Mouse (Mus musculus) limb, embryonic 10.5 days (tissue): ENCODE results near the gene Hmgb2. TPM values are rescaled to one million over a fixed set of nuclear protein-coding genes. Genes with fewer than 3 reads are reported as not detected.

Experiments
- DNase-seq: peaks from one replicate; pipeline ENCODE4 v3.0.0-alpha.2; 2017; ENCODE audit warnings: low spot score
- H3K27ac ChIP-seq: fragments of 300-500 bp; sonication (generic); 2 replicates; pipeline ENCODE4 v1.5.1; 2016; ENCODE audit warnings: mild to moderate bottlenecking
- H3K27me3 ChIP-seq: fragments of 300-500 bp; sonication (generic); 2 replicates; pipeline ENCODE4 v1.6.1; 2016; ENCODE audit warnings: low read depth, mild to moderate bottlenecking; ENCODE audit not compliant: poor library complexity, severe bottlenecking
- H3K36me3 ChIP-seq: fragments of 300-500 bp; sonication (generic); 2 replicates; pipeline ENCODE4 v1.6.1; 2016; ENCODE audit warnings: mild to moderate bottlenecking, moderate library complexity
- H3K4me1 ChIP-seq: fragments of 300-500 bp; sonication (generic); 2 replicates; pipeline ENCODE4 v1.6.1; 2016
- H3K4me3 ChIP-seq: fragments of 300-500 bp; sonication (generic); 2 replicates; pipeline ENCODE4 v1.5.1; 2016; ENCODE audit warnings: mild to moderate bottlenecking, moderate library complexity
- H3K9me3 ChIP-seq: fragments of 300-500 bp; sonication (generic); replicated peaks from 2 replicates; pipeline ENCODE4 v1.6.1; 2016; ENCODE audit warnings: mild to moderate bottlenecking
- WGBS: fragments of 180-500 bp; shearing (Covaris S2); methylation state at CpG from one replicate; pipeline ENCODE4 v1.1.7; 2016; 5-methylcytosine and 5-hydroxymethylcytosine counted together
- polyA plus RNA-seq: library from polyadenylated mRNA; unstranded; fragments of >200 nt; fragmentation: Nextera tagmentation; extraction: Ambion mirVana; gene quantifications from 2 replicates; pipeline ENCODE4 v1.2.1, GENCODE M21; 2016

Gene Hmgb2
- polyA plus RNA-seq, 1 experiment from 2014 or later, result 548 TPM

GRCm38 (mm10) chr8:57517723-57518122 is 6.0 kb downstream of the Hmgb2 start:
- no peak overlapping the region for H3K27ac ChIP-seq
- no peaks in the 10 kb centered on the region for H3K27me3 ChIP-seq
- no peak for DNase-seq
- H3K9me3 ChIP-seq, result no peaks in the 10 kb centered on the region
- WGBS, result 93% methylated on average over 3 of the region's 3 CpGs
- H3K4me3 ChIP-seq, result no peak overlapping the region
- peaks cover 73% of the 10 kb centered on the region for H3K36me3 ChIP-seq
- H3K4me1 ChIP-seq, result peaks cover 5% of the 10 kb centered on the region; the same call in 1 of the 2 replicates

DNA sequence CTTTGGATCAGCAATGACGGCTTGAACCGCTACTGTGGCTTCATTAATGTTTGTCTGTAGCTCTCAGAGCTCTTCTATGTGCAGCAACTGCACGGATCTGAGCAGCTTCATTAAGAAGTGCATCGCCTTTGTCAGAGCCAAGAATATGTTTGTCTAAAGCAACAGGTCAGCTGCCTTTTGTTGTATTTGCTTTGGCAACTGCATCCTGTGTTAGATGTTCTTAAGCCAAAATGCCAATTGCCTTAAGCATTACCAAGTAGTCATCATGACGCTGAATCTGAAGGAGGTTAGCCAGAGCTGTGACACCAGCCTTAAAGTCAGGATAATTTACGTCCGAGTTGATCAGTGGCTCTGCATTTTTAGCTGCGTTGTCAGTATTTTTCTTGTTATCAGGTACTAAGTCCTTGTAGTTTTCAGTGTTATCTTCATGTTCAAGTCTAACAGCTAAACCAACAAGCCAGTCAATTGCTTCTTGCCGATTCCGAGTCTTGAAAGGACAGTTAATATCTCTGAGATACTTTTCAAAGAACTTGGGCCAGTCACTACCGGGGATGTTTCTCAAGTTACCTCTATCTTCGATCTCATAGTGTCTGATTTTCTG is 8.6 kb downstream of the Hmgb2 start:
- Histone ChIP-seq H3K27me3 (no peaks in the 10 kb centered on the region), H3K9me3 (no peaks in the 10 kb centered on the region), H3K36me3 (peaks cover 58% of the 10 kb centered on the region), H3K4me3 (no peak overlapping the region), H3K27ac (no peak overlapping the region), H3K4me1 (no peaks in the 10 kb centered on the region)
- no peak for DNase-seq
- WGBS, result 90% methylated on average over 12 of the region's 12 CpGs

- Histone ChIP-seq H3K4me3 (no peak overlapping the region), H3K4me1 (peaks cover 6% of the 10 kb centered on the region), H3K27ac (no peak overlapping the region), H3K9me3 (no peaks in the 10 kb centered on the region), H3K27me3 (no peaks in the 10 kb centered on the region), H3K36me3 (peaks cover 49% of the 10 kb centered on the region)
- no peak for DNase-seq
- 96% methylated on average over 1 of the region's 1 CpGs for WGBS
These were observed 16.3 kb downstream of the Hmgb2 start for GRCm38 (mm10) chr8:57528036-57528435.

DNA sequence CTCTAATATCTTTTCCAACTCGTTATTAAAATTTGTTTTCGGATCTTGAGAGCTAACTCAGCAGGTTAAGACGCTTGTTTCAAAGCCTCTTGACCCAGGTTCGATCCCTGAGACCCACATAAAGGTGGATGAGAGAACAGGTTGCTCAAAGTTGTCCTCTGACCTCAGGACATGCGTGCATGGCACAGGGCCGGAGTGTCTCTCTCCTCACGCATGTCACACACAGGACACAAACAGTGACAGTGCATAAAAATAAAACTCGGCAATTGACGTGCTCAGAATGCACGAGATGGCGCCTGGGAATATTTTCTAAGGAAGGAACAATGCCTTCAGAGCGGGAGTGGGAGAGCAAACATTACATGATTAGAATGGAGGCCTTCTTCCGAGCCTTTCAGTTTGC is 18.5 kb downstream of the Hmgb2 start:
- Histone ChIP-seq H3K4me3 (no peak overlapping the region), H3K36me3 (peaks cover 65% of the 10 kb centered on the region), H3K27me3 (no peaks in the 10 kb centered on the region), H3K9me3 (no peaks in the 10 kb centered on the region), H3K4me1 (peaks cover 12% of the 10 kb centered on the region), H3K27ac (no peak overlapping the region)
- DNase-seq, result no peak
- WGBS, result 95% methylated on average over 13 of the region's 13 CpGs

GRCm38 (mm10) chr8:57530666-57531349 is 19.1 kb downstream of the Hmgb2 start:
- Histone ChIP-seq H3K4me3 (no peak overlapping the region), H3K4me1 (peaks cover 12% of the 10 kb centered on the region), H3K36me3 (peaks cover 66% of the 10 kb centered on the region), H3K27me3 (no peaks in the 10 kb centered on the region), H3K9me3 (no peaks in the 10 kb centered on the region), H3K27ac (no peak overlapping the region; the same call in 1 of the 2 replicates)
- 38% methylated on average over 15 of the region's 15 CpGs for WGBS
- peak; percentile 85 for DNase-seq

DNA sequence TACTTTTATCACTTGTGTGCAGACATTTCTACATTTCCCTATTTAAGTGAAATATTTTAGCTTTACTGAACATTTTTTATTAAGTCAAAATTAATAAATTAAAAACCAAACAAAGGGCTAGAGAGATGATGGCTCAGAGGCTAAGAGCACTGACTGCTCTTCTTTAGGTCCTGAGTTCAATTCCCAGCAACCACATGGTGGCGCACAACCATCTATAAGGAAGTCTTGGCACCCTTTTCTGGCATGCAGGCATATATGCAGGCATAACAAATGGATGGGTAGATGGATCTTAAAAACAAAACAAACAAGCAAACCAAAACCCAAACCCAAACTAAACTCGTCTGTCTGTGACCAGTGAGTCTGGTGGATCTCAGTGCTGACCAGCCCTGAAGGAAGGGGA is 20.5 kb downstream of the Hmgb2 start:
- H3K4me3 ChIP-seq, result no peak overlapping the region

DNA sequence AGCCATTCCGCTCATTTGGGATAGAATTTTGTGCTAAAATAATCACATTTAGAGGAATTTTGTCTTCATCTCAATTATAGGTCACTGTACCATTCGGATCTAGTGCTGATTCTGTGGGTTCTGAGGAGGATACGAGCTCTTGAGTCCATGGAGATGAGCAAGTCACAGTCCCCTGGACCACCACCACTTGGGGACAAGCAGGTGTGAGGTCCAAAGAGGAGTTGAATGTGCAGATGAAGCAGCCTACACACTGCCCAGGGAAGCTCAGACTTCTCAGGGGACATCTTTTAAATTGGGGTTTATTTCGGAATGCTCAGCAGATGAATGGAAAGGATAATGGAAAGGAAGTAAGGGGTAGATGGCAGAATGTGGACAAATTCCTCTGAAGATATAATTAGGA is 21.4 kb downstream of the Hmgb2 start:
- H3K9me3 ChIP-seq, result no peaks in the 10 kb centered on the region
- no peak for DNase-seq
- peaks cover 52% of the 10 kb centered on the region for H3K36me3 ChIP-seq
- no peak overlapping the region for H3K4me3 ChIP-seq
- H3K4me1 ChIP-seq, result peaks cover 12% of the 10 kb centered on the region
- H3K27ac ChIP-seq, result no peak overlapping the region
- WGBS, result 93% methylated on average over 4 of the region's 4 CpGs
- no peaks in the 10 kb centered on the region for H3K27me3 ChIP-seq

More for the DNA sequence above, 20.5 kb downstream of the Hmgb2 start:
- WGBS, result 54% methylated on average over 2 of the region's 2 CpGs
- H3K36me3 ChIP-seq, result peaks cover 61% of the 10 kb centered on the region
- no peaks in the 10 kb centered on the region for H3K27me3 ChIP-seq
- H3K9me3 ChIP-seq, result no peaks in the 10 kb centered on the region
- DNase-seq, result no peak
- no peak overlapping the region for H3K27ac ChIP-seq
- H3K4me1 ChIP-seq, result peaks cover 12% of the 10 kb centered on the region

DNA sequence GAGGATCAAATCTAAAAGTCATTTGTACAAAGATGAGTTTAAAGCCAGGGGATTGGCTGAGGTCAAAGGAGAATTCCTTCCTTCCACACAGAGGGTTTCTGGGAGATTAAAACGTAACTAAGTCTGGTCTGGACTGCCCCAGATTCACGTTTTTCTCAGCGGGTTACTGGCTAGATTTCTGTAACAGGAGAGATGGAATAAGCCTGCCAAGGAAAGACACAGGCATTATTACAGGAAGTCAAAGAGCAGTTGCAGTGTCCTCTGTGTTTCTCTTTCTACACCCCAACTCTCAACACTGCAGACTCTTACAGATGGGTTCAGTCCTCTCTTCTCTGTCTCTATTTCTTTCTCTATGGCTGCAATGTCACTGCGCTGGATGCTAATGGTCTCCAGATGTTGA is 22.8 kb downstream of the Hmgb2 start:
- Histone ChIP-seq H3K4me3 (no peak overlapping the region), H3K36me3 (peaks cover 46% of the 10 kb centered on the region), H3K27ac (no peak overlapping the region), H3K4me1 (peaks cover 12% of the 10 kb centered on the region), H3K27me3 (no peaks in the 10 kb centered on the region), H3K9me3 (no peaks in the 10 kb centered on the region)
- DNase-seq, result no peak
- WGBS, result 82% methylated on average over 4 of the region's 4 CpGs

- WGBS, result 88% methylated on average over 6 of the region's 6 CpGs
- no peak overlapping the region for H3K4me3 ChIP-seq
- peaks cover 42% of the 10 kb centered on the region for H3K36me3 ChIP-seq
- H3K27ac ChIP-seq, result no peak overlapping the region
- no peaks in the 10 kb centered on the region for H3K27me3 ChIP-seq
- no peaks in the 10 kb centered on the region for H3K9me3 ChIP-seq
- peaks cover 5% of the 10 kb centered on the region for H3K4me1 ChIP-seq
- no peak for DNase-seq
These were observed 24.5 kb downstream of the Hmgb2 start for GRCm38 (mm10) chr8:57536167-57536566.

DNA sequence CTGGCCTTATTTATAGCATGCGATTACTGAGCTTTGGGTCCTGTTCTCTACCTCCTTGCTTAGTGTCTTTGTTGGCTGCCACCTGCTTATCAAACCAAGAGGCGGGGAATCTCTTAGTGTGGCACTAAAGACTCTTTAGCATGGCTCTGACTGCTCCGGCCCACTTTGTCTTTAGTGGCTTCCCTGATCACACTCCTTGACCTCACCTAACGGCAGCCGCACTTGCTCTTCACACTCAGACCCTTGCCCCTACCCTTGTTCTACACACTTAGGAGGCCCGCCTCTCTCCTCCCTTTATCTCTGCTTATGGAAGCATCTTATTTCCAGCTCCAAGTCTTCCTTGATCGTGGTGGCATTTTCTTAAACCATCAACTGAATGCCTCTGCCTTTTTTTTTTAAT is 26.9 kb downstream of the Hmgb2 start:
- no peaks in the 10 kb centered on the region for H3K9me3 ChIP-seq
- 90% methylated on average over 7 of the region's 7 CpGs for WGBS
- H3K27ac ChIP-seq, result no peak overlapping the region
- H3K27me3 ChIP-seq, result no peaks in the 10 kb centered on the region
- peaks cover 5% of the 10 kb centered on the region for H3K4me1 ChIP-seq
- H3K36me3 ChIP-seq, result peaks cover 35% of the 10 kb centered on the region
- no peak for DNase-seq
- no peak overlapping the region for H3K4me3 ChIP-seq

DNA sequence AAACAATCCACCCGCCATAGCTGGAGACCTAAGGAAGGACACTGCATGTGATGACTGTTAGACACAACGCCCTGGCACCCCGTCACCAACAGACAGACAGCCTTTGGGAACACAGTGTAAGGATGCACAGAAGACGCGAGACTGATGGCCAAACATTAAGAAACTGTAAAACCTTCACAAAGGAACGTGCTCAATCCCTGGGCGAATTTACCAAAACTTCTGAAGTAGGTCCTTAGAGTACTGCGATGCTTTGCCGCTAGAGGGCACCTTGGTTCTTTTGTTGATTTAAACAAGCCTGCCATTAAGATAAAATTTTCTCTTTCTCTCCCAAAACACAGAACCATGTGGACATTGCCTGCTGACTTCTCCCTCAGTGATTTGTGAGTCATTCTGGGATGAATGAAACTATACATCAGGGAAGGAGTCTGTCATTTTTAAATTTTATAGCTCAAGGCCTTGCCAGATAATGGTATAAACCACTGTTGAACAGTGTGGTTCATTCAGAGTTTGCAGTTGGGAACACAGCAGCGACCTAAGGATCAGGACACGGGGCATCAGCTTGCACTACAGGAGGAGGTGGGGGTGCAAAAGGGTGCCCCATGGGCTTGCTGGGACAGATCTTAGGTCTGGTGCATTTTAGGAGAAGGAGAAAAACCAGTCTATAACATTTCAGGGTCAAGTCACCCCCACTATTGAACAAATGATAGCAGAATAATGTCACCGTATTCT is 28.6 kb downstream of the Hmgb2 start:
- no peaks in the 10 kb centered on the region for H3K9me3 ChIP-seq
- 50% methylated on average over 12 of the region's 12 CpGs for WGBS

GRCm38 (mm10) chr8:57540951-57541350 is 29.2 kb downstream of the Hmgb2 start:
- no peak overlapping the region for H3K27ac ChIP-seq
- DNase-seq, result no peak
- 96% methylated on average over 11 of the region's 11 CpGs for WGBS
- no peaks in the 10 kb centered on the region for H3K4me1 ChIP-seq
- no peak overlapping the region for H3K4me3 ChIP-seq
- no peaks in the 10 kb centered on the region for H3K9me3 ChIP-seq
- H3K36me3 ChIP-seq, result peaks cover 21% of the 10 kb centered on the region
- no peaks in the 10 kb centered on the region for H3K27me3 ChIP-seq

More for the DNA sequence above, 28.6 kb downstream of the Hmgb2 start:
- Histone ChIP-seq H3K36me3 (peaks cover 28% of the 10 kb centered on the region), H3K4me3 (no peak overlapping the region), H3K27me3 (no peaks in the 10 kb centered on the region), H3K27ac (no peak overlapping the region), H3K4me1 (no peaks in the 10 kb centered on the region)
- DNase-seq, result peak; percentile 67

GRCm38 (mm10) chr8:57541405-57541804 is 29.7 kb downstream of the Hmgb2 start:
- Histone ChIP-seq H3K4me3 (no peak overlapping the region), H3K36me3 (peaks cover 16% of the 10 kb centered on the region), H3K4me1 (no peaks in the 10 kb centered on the region), H3K27ac (no peak overlapping the region), H3K27me3 (no peaks in the 10 kb centered on the region), H3K9me3 (no peaks in the 10 kb centered on the region)
- DNase-seq, result no peak
- WGBS, result 91% methylated on average over 9 of the region's 9 CpGs
